Mouse (Mus musculus) hindbrain, embryonic 15.5 days (tissue): ENCODE results near the gene Midn. TPM values are rescaled to one million over a fixed set of nuclear protein-coding genes. Genes with fewer than 3 reads are reported as not detected.

Source experiments
- ATAC-seq: fragments of 200-750 bp; cut with Nextera tagmentation; 2 replicates; pipeline ENCODE4 v1.8.0; 2017; ENCODE audit warnings: low read depth, moderate number of reproducible peaks, moderate TSS enrichment; ENCODE audit not compliant: low FRiP score
- H3K27ac ChIP-seq: fragments of 300-500 bp; sonication (generic); replicated peaks from 2 replicates; pipeline ENCODE4 v1.5.1; 2015; ENCODE audit warnings: mild to moderate bottlenecking, inconsistent platforms
- H3K27me3 ChIP-seq: fragments of 300-500 bp; sonication (generic); 2 replicates; pipeline ENCODE4 v1.6.1; 2015; ENCODE audit warnings: control low read depth, inconsistent platforms
- H3K36me3 ChIP-seq: fragments of 300-500 bp; sonication (generic); 2 replicates; pipeline ENCODE4 v1.6.1; 2015; ENCODE audit warnings: control low read depth, inconsistent platforms
- H3K4me1 ChIP-seq: fragments of 300-500 bp; sonication (generic); replicated peaks from 2 replicates; pipeline ENCODE4 v1.6.1; 2015; ENCODE audit warnings: control low read depth, inconsistent platforms
- H3K4me2 ChIP-seq: fragments of 300-500 bp; sonication (generic); 2 replicates; pipeline ENCODE4 v1.6.1; 2015; ENCODE audit warnings: moderate library complexity, mild to moderate bottlenecking, inconsistent platforms
- H3K4me3 ChIP-seq: fragments of 300-500 bp; sonication (generic); 2 replicates; pipeline ENCODE4 v1.5.1; 2015; ENCODE audit warnings: mild to moderate bottlenecking, inconsistent platforms
- H3K9ac ChIP-seq: fragments of 300-500 bp; sonication (generic); 2 replicates; pipeline ENCODE4 v1.6.1; 2015; ENCODE audit warnings: inconsistent platforms
- H3K9me3 ChIP-seq: fragments of 300-500 bp; sonication (generic); 2 replicates; pipeline ENCODE4 v1.6.1; 2016; ENCODE audit warnings: control low read depth, inconsistent platforms
- WGBS: fragments of 180-500 bp; shearing (Covaris S2); methylation state at CpG from one replicate; pipeline ENCODE4 v1.1.7; 2015; 5-methylcytosine and 5-hydroxymethylcytosine counted together
- polyA plus RNA-seq: library from polyadenylated mRNA; unstranded; fragments of >200 nt; fragmentation: Nextera tagmentation; extraction: Ambion mirVana; gene quantifications from 2 replicates; pipeline ENCODE4 v1.2.1, GENCODE M21; 2015

Midn gene
- polyA plus RNA-seq, 1 experiment from 2014 or later: 22.6 TPM

- no peaks in the 10 kb centered on the region for H3K27me3 ChIP-seq
- no peak overlapping the region for H3K4me2 ChIP-seq
- 97% methylated on average over 19 of the region's 19 CpGs for WGBS
- peaks cover 57% of the 10 kb centered on the region for H3K4me1 ChIP-seq
- peaks cover 25% of the 10 kb centered on the region for H3K36me3 ChIP-seq
- no peaks in the 10 kb centered on the region for H3K9me3 ChIP-seq
- H3K4me3 ChIP-seq: no peak overlapping the region
- ATAC-seq: no peak
- H3K9ac ChIP-seq: no peak overlapping the region
- H3K27ac ChIP-seq: no peak overlapping the region
Observed at GRCm38 (mm10) chr10:80170601-80171021, 22.5 kb downstream of the Midn start.

- H3K9me3 ChIP-seq: no peaks in the 10 kb centered on the region
- ATAC-seq: no peak
- no peak overlapping the region for H3K4me3 ChIP-seq
- no peak overlapping the region for H3K9ac ChIP-seq
- H3K36me3 ChIP-seq: peaks cover 25% of the 10 kb centered on the region
- 92% methylated on average over 15 of the region's 15 CpGs for WGBS
- H3K27ac ChIP-seq: peak overlapping the region; percentile 89; the same call in 1 of the 2 replicates
- no peaks in the 10 kb centered on the region for H3K27me3 ChIP-seq
- H3K4me1 ChIP-seq: peaks cover 55% of the 10 kb centered on the region
- H3K4me2 ChIP-seq: 0 out of 2 replicates have a peak overlapping the region, but pooled peaks have one; percentile 76
Observed at GRCm38 (mm10) chr10:80171252-80171651, 23.2 kb downstream of the Midn start.

GRCm38 (mm10) chr10:80171760-80172526 lies 23.9 kb downstream of the Midn start:
- H3K27me3 ChIP-seq: no peaks in the 10 kb centered on the region
- H3K4me2 ChIP-seq: peak overlapping the region; percentile 76
- H3K4me3 ChIP-seq: no peak overlapping the region
- no peaks in the 10 kb centered on the region for H3K9me3 ChIP-seq
- peaks cover 25% of the 10 kb centered on the region for H3K36me3 ChIP-seq
- WGBS: 82% methylated on average over 45 of the region's 45 CpGs
- H3K4me1 ChIP-seq: peaks cover 48% of the 10 kb centered on the region
- H3K27ac ChIP-seq: peak overlapping the region; percentile 89
- H3K9ac ChIP-seq: peak overlapping the region; percentile 56
- ATAC-seq: no peak

DNA sequence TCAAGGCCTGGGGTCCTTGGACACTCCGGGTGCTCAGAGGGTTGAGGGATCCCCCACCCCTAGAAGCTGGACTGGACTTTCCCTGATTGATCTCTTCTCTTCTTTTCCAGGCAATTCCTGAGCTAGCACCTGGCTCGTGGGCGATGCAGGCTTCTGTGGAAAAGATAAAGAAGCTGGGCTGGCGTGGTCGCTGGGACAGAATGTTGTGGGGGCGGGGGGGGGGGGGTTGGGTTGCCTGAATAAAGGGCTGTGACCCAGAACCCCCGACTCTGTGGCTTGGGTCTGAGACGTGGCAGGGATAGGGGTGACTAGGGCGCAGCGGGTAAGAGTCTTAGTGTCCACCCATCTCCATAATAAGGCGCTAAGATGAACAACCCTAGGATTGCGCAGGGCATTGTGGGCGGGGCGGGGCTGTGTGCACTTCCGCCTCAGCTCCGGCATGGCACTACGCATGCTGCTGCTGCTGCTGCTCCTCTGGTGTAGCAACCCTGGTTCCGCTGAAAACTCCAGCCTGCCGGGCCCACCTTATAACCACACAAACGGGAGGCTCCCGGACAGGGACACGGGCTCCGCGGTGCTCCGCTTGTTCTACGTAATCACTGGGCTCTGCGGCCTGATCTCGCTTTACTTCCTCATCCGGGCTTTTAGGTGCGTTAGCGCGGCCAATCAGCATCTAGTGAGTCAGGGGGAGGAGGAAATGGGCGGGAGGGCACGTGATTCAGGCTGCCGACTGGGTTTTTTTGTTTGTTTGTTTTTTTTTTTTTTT lies 24.6 kb downstream of the Midn start, which contains the start of gene 1600002K03Rik:
Gene 1600002K03Rik (plus strand): TSS at position 418 of the 766 bp plus-strand sequence.
- H3K4me3 ChIP-seq: peak within 1 kb of the TSS; percentile 49
- peak within 1 kb of the TSS; percentile 89 for H3K27ac ChIP-seq
- peak within 1 kb of the TSS; percentile 76 for H3K4me2 ChIP-seq
- peak; percentile 79 for ATAC-seq
- H3K27me3 ChIP-seq: no peaks in the 10 kb centered on the region
- no peaks in the 10 kb centered on the region for H3K9me3 ChIP-seq
- 9% methylated on average over 33 of the region's 35 CpGs for WGBS
- peaks cover 45% of the 10 kb centered on the region for H3K4me1 ChIP-seq
- peaks cover 25% of the 10 kb centered on the region for H3K36me3 ChIP-seq
- H3K9ac ChIP-seq: peak within 1 kb of the TSS; percentile 56

GRCm38 (mm10) chr10:80173358-80173757 lies 25.3 kb downstream of the Midn start:
- peak overlapping the region; percentile 49 for H3K4me3 ChIP-seq
- peak overlapping the region; percentile 76 for H3K4me2 ChIP-seq
- peak overlapping the region; percentile 89 for H3K27ac ChIP-seq
- ATAC-seq: no peak
- H3K27me3 ChIP-seq: no peaks in the 10 kb centered on the region
- no peaks in the 10 kb centered on the region for H3K9me3 ChIP-seq
- peaks cover 25% of the 10 kb centered on the region for H3K36me3 ChIP-seq
- WGBS: 5% methylated on average over 11 of the region's 11 CpGs
- peaks cover 45% of the 10 kb centered on the region for H3K4me1 ChIP-seq
- H3K9ac ChIP-seq: peak overlapping the region; percentile 56

- no peaks in the 10 kb centered on the region for H3K9me3 ChIP-seq
- peaks cover 39% of the 10 kb centered on the region for H3K4me1 ChIP-seq
- no peak overlapping the region for H3K4me2 ChIP-seq
- H3K9ac ChIP-seq: no peak overlapping the region
- H3K27ac ChIP-seq: no peak overlapping the region
- H3K4me3 ChIP-seq: no peak overlapping the region
- no peak for ATAC-seq
- 88% methylated on average over 10 of the region's 10 CpGs for WGBS
- H3K36me3 ChIP-seq: peaks cover 25% of the 10 kb centered on the region
- no peaks in the 10 kb centered on the region for H3K27me3 ChIP-seq
Observed at GRCm38 (mm10) chr10:80173955-80174640, 26.0 kb downstream of the Midn start.

- no peak for ATAC-seq
- Histone ChIP-seq H3K9ac (no peak overlapping the region), H3K9me3 (no peaks in the 10 kb centered on the region), H3K27ac (no peak overlapping the region), H3K4me1 (peaks cover 33% of the 10 kb centered on the region), H3K4me2 (no peak overlapping the region), H3K27me3 (no peaks in the 10 kb centered on the region), H3K36me3 (peaks cover 25% of the 10 kb centered on the region), H3K4me3 (no peak overlapping the region)
- 44% methylated on average over 2 of the region's 2 CpGs for WGBS
Observed at GRCm38 (mm10) chr10:80174705-80175104, 26.6 kb downstream of the Midn start.

DNA sequence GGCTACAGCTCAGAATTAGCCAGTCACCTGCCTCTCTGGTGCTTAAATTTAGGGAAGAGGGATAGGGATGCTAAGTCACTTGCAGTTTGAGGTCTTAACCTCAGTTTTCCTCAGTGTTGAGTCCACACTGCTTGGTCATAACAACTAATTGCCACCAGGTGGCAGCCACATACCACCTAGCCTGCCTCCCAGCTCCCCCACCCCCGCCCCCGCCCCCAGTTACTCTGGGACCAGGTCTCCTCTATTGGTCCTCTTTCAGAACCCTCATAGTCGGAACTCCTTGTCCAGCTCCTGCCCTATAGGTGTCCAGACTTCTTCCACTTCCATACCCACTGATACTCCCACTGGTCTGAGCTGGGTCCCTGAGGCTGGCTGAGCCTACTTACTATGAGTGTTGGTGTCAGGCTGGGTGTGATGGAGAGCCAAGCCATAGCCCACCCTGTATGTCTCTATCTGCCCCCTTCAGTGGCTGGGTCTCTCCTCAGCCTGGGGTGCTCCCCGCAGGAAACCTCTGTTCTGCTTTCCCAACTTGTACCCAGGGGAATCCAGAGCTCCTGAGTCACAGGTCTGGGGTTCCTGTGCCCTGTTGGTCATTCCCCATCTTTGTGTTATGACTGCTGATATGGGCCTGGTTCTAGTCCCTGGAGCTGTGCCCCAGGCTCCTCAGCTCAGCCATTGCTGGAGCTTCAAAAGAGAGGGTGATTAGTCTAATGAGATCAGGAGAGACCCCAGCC lies 27.6 kb downstream of the Midn start:
- Histone ChIP-seq H3K27ac (no peak overlapping the region), H3K9ac (no peak overlapping the region), H3K4me3 (no peak overlapping the region), H3K4me2 (no peak overlapping the region), H3K36me3 (peaks cover 17% of the 10 kb centered on the region), H3K27me3 (no peaks in the 10 kb centered on the region), H3K9me3 (no peaks in the 10 kb centered on the region), H3K4me1 (peaks cover 37% of the 10 kb centered on the region)
- 19% methylated on average over 4 of the region's 4 CpGs for WGBS
- ATAC-seq: 0 out of 2 replicates have a peak, but pooled peaks have one; percentile 5

DNA sequence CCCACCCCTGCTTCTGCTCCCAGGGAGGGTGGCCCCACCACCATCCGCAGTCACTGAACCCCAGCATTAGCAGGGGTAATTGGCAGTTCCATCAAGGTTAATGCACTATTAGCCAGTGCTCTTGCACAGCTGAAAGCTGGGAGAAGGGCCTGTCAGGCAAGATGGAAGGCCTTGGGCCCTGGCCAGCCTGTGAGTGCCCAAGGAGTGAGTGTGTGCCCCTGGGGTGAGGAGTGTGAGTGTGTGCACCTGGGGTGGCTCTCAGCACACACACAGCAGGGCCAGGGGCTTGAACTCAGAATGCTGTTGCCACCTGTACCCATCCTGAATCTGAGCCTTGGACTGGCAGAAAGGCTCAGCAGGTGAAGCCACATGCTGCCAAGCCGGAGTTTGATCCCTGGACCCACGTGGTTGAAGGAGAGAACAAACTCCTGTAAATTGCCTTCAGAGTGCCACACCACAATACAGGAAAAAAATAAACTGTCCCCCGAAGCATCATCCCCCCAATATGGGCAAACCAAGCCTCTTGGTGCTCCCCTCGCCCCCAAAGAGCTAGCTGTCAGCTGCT lies 28.3 kb downstream of the Midn start:
- ATAC-seq: no peak
- H3K4me2 ChIP-seq: no peak overlapping the region
- H3K27me3 ChIP-seq: no peaks in the 10 kb centered on the region
- 74% methylated on average over 5 of the region's 5 CpGs for WGBS
- H3K4me1 ChIP-seq: peaks cover 41% of the 10 kb centered on the region
- H3K4me3 ChIP-seq: no peak overlapping the region
- no peaks in the 10 kb centered on the region for H3K9me3 ChIP-seq
- H3K9ac ChIP-seq: no peak overlapping the region
- peaks cover 10% of the 10 kb centered on the region for H3K36me3 ChIP-seq
- no peak overlapping the region for H3K27ac ChIP-seq

DNA sequence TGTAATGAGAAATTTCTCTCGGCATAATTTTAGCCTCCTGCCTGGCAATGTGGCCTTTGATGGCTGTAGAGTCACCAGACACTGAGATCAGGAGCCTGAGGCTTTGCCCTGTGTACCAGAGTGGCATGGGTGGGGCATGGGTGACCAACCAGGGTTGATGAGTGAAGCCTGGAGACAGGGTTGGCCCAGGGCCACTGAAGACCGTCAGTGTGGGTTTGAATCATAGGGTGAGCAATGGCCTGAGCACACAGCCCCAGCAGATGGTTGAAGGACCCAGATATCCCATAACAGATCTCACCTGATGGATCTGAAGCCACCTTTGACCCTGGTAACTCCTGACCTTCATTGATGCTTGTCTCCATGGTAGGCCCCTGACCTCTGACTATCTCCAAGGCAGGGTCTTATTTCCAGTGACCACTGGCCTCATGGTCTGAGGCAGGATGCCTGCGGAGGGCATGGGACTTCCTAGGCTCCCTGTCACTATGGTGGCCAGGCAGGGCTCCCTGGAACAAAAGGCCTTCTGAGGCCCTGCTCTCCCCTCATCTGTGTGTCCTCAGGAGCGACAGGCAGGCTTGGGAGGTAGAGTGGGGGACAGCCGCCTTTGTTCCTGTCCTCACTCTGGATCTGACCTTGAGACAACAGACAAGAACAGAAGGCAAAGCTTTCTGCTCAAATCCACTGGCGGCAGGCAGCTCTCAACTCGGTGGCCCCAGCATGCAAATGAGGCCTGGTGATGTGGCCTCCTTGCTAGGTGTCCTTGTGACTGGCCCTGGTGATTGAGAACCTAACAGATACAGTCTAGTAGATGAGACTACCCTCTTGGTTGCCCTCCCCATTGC lies 29.6 kb downstream of the Midn start:
- Histone ChIP-seq H3K27me3 (no peaks in the 10 kb centered on the region), H3K4me1 (peaks cover 40% of the 10 kb centered on the region), H3K27ac (no peak overlapping the region), H3K4me2 (no peak overlapping the region), H3K4me3 (no peak overlapping the region), H3K9ac (no peak overlapping the region), H3K9me3 (no peaks in the 10 kb centered on the region), H3K36me3 (no peaks in the 10 kb centered on the region)
- ATAC-seq: no peak
- 45% methylated on average over 7 of the region's 7 CpGs for WGBS
